Mouse (Mus musculus) layer of hippocampus, adult 9-11 months (tissue): ENCODE data around the gene Srgap3.
A peak's percentile ranks its signal among the peaks of the same experiment; 100 is the strongest.
"Not testable (repeated sequence)": the region's sequence is repeated elsewhere in the genome, so short reads cannot be mapped to it uniquely, and the experiment has no call there.

Experiments used
- DNase-seq: peaks from one replicate; pipeline ENCODE4 v3.0.0; 2022

Srgap3 gene

GRCm38 (mm10) chr6:112731386-112731785 is 215.7 kb downstream of the Srgap3 start:
- DNase-seq = no peak

- peak; percentile 87 for DNase-seq
These were observed 218.2 kb downstream of the Srgap3 start for GRCm38 (mm10) chr6:112728760-112729422.

GRCm38 (mm10) chr6:112725468-112725867 is 221.6 kb downstream of the Srgap3 start:
- DNase-seq = no peak

- DNase-seq = peak; percentile 63
These were observed 226.5 kb downstream of the Srgap3 start for GRCm38 (mm10) chr6:112720409-112721080.

GRCm38 (mm10) chr6:112719983-112720382 is 227.1 kb downstream of the Srgap3 start:
- peak; percentile 86 for DNase-seq

GRCm38 (mm10) chr6:112717168-112717567 is 229.9 kb downstream of the Srgap3 start:
- peak; percentile 31 for DNase-seq

- no peak for DNase-seq
These were observed 233.1 kb downstream of the Srgap3 start for GRCm38 (mm10) chr6:112713951-112714350.

GRCm38 (mm10) chr6:112702296-112702695 is 244.8 kb downstream of the Srgap3 start:
- DNase-seq = not testable (repeated sequence)

GRCm38 (mm10) chr6:112700392-112700791 is 246.7 kb downstream of the Srgap3 start:
- DNase-seq = no peak

GRCm38 (mm10) chr6:112699115-112699514 is 248.0 kb downstream of the Srgap3 start:
- DNase-seq = no peak

GRCm38 (mm10) chr6:112696056-112696950 is 250.8 kb downstream of the Srgap3 start, which contains the start of gene Rad18:
Rad18 (minus strand) TSS chr6:112696686.
- peak; percentile 80 for DNase-seq

GRCm38 (mm10) chr6:112694492-112694891 is 252.6 kb downstream of the Srgap3 start:
- DNase-seq = no peak

- no peak for DNase-seq
These were observed 255.5 kb downstream of the Srgap3 start for GRCm38 (mm10) chr6:112691523-112691922.

GRCm38 (mm10) chr6:112688033-112688432 is 259.0 kb downstream of the Srgap3 start:
- DNase-seq = no peak

- DNase-seq = no peak
These were observed 260.6 kb downstream of the Srgap3 start for GRCm38 (mm10) chr6:112686485-112686884.

- no peak for DNase-seq
These were observed 263.0 kb downstream of the Srgap3 start for GRCm38 (mm10) chr6:112684065-112684464.
